Mouse (Mus musculus) cerebellum, postnatal 36 days (tissue): ENCODE data around the gene Nkiras2.
"Not testable (repeated sequence)": the region's sequence is repeated elsewhere in the genome, so short reads cannot be mapped to it uniquely, and the experiment has no call there.

Source experiments
- DNase-seq, 2 experiments: peaks; one replicate each; pipeline ENCODE4 v3.0.0; 2021 to 2022; ENCODE audit warnings: mixed read lengths in 2 of 2

The Nkiras2 gene

DNA sequence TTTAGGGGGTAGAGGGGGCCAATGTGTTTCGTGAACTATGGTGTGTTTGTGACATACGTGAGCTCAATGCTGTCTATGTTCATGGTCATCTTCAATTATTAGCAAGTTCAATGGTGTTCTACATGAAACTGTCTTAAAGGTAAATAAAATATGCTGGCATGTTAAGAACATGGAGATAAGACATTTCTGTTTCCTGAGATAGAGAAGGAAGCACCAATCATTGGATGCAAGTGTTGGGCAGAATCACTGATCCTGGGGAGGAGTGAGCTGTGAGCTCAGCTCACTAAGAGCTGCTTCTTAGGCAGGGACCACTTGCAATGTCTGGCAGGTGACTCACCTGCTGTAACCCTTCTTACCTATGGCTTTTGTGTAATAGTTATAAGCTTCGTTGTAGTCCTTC lies 17.7 kb upstream of the Nkiras2 start:
- no peak for DNase-seq

DNA sequence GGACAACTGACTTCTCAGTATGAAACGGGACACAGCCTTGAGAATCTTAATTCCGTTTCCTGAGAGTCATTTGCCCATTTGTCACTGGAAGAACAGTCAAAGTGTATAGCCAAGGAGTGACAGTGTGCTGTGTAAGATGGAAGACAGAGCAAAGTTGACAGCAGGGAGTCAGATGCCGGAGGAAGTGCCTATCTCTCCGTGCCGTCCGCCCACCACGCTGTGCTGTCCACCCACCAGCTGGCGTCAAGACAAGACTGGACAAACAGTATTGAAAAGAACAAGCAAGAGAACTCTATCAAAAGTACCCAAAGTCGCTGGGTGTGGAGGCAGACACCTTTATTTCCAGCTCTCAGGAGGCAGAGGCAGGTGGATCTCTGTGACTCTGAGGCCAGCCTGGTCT lies 15.9 kb upstream of the Nkiras2 start:
- DNase-seq = no peak

DNA sequence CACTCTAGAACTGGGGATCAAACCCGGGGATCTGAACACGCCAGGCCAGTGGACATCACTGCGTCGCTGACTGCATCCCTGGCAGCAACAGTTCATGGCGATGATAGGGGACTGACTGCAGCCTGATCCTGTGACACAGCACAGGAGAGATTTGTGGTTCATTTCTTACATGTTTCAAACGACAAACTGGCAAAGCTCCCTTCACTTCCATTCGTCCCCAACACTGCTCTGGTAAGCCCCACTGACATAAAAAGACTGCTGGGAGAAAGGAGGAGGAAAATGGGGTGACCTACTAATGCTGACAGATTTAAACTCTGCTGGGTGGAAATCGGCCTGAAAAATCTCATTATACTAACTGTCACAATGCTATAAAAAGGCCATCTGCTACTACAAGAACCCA lies 15.2 kb upstream of the Nkiras2 start:
- DNase-seq = peak in 1 of 2 experiments; percentile 41

DNA sequence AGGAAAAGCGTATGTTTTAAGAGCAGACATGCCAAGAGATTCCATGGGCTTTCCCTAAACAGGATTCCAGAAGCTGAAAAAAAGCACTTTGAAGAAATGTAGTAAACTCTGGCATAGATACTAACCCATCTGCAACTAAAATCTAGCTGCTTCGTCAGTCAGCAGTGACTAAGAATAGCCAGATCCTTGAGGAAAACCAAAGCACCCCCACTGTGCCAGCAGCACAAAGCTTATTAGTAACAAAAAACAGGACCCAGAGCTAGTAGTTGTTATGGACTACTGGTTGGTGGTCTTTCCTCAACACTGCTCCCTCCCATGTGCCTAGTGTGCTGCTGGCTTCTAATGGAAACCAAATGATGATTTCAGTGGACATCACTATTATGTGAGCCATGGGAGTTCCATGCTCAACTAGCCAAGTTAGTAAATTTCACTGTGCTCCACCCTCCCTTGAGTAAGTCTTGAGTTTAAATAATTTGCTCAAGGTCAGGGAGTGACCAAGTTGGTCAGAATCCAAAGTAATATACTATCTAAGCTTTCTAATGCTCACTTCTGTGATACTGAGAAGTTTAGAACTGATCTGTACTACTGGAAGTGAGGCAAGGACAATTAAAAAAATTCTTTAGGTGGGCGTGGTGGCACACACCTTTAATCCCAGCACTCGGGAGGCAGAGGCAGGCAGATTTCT lies 14.6 kb upstream of the Nkiras2 start:
- DNase-seq = no peak

DNA sequence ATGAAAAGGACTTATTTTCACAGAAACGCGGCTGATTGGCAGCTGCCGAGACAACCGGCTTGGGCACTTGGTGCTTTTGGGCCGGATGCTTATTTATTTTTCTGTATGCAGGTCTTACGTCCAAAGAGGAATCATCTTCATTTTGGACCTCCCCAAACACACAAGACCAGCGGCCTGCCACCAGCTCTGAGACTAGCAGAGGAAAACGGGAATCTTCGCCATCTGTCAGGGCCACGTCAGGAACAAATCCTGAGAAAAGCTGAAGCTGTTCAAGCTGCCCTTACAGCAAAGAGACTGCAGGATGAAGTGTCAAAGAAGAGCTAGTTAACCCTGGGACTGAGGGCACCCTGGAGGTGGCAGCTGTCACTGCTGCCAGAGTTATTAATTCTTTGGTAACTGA lies 13.6 kb upstream of the Nkiras2 start:
- DNase-seq = peak; percentile 44 to 53

DNA sequence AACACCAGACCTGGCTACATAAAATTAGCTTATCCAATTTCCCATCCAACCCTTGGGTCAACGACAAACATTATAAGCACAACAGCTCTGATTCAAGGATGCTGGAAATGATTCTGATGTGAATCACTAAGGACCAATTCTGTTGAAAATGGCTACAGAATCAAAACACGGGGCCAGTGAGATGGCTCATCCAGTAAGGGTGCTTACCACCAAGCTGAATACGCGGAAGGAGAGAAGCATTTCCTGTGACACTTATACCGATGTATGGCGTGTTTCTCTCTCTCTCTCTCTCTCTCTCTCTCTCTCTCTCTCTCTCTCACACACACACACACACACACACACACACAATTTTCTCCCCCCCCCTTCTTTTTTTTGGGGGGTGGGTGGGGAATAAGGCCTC lies 11.9 kb upstream of the Nkiras2 start:
- no peak for DNase-seq

DNA sequence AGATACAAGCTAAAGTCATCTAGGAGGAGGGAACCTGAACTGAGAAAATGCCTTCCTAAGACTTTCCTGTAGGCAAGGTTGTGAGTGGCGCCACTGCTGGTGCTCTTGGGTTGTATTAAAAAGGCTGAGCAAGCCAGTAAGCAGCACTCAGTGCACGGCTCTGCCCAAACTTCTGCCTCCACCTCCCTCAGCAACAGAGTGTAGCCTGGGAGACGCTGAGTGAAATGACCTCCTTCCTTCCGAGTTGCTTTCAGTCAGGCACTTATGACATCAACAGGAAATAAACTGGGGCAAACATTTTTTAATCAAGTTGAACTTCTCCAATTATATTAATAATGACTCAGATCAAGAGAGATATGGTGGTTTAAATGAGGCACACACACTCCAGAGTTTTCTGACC lies 10.2 kb upstream of the Nkiras2 start:
- DNase-seq = no peak

DNA sequence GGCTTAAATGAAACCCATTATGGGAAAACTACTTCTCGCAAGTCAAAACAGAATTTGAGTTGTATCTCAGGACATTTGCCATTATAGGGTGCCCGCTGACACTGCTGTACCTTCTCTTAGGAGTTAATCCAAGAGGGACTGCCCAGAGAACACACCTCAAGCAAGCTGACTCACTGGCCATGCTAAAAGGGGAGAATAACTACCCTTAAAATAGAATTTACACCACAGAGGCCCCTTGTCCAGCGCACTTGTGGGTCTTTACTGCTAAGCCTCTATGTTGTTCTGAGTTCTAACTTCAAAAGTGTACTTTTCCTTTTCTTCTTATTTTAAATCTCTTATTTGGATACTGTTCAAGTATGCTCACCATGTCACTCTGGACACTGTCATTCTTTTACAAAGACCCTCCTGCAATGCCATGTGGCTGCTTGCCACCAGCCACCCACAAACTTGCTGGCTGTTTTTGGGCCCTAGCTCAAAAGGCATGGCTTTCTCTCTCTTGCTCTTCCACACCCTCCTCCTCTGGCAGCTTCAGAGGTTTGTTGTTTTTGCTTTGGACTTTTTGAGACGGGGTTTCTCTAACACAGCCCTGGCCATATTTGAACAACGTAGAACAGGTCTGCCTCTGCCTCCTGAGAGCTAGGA lies 9.6 kb upstream of the Nkiras2 start:
- DNase-seq = no peak

DNA sequence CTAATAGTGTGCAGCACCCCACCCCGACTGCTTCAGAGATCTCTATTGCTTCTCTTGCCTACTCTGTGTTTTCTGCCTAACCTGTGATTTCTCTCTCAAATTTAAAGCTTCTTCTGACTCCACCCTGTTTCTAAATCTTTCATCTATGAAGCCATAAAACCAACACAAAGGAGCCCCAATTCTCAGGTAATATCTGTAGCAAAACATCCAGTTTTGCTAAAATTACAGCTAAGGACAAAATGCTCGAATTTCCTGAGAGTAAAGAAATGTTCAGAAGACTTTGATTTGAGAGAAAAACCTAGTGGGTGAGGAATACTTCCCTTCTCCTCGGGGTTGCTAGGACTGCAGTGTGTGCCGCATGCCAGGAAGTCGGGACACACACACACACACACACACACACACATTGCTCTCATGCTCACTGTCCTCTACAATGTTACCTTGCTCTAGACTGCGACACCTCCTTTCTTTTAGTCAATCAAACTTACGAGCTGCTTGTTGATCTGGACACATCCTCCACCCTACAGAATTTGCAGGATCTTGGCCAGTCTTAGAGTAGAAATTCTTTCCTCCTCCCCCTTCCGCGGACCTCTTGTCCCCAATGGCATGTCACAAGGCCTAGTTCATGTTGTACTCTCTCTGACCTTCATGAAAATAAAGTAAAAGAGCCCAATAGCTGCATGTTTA lies 8.9 kb upstream of the Nkiras2 start:
- no peak for DNase-seq

DNA sequence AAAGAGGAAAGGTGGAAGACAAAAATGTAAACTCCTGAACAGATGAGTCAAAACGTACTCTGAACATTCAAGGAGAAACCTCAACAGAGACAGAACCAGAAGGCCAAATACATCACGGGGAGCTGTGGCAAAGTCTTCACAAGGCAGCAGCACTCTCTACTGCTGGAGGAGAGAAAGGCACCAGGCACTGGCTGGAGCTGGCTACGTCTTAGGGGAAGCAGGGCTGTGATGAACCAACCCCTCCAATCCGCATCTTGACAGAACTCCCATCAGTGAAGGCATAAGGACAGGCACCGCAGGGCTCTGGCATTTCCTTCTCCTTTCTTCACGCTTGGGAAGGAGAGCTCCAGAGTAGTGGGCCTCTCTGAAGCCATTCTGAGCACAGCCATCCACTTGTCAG lies 7.4 kb upstream of the Nkiras2 start:
- peak in 1 of 2 experiments; percentile 37 for DNase-seq

DNA sequence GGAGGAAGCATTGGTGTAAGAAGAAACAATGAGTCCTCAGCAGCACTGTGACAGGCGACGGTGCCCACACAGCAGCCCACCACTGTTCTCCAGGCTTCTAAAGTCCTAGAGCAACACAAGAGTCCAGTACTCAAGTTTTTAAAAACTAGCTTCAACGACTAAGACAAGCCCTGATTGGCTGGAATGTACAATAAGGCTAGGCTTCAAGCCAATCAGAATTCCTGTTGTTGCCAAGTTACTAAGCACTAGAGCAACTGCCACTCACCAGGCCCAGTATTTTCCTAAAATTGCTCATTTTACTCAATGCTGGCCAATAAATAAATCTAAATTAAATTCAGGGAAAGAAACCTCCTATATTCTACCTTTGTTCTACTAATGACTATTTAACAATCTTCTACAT lies 5.8 kb upstream of the Nkiras2 start:
- no peak for DNase-seq

DNA sequence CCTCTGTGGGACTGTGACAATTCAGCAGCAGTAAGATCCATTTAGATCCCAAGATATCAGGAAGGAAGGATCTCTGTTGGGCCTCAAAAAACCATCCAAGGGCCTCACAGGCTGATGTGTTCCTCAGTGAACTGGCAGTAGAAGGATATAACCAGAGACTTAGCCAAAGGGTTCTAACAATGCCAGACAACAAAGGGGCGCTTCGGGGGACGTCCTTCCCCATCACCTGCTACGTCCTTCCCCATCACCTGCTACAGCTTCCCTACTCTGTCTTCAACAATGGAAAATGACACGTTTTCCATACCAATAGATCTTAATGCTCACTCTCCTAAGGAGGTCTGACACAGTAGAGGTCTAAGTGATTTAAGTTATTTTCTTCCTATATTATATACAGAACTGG lies 2.7 kb upstream of the Nkiras2 start:
- no peak for DNase-seq

DNA sequence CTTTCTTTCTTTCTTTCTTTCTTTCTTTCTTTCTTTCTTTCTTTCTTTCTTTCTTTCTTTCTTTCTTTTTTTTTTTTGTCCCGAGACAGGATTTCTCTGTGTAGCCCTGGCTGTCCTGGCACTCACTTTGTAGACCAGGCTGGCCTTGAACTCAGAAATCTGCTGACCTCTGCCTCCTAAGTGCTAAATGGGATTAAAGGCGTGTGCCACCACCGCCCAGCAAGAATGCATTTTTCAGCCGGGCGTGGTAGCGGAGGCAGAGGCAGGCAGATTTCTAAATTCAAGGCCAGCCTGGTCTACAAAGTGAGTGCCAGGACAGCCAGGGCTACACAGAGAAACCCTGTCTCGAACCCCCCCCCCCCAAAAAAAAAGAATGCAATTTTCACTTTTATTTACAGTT lies 2.2 kb upstream of the Nkiras2 start:
- not testable (repeated sequence) for DNase-seq

DNA sequence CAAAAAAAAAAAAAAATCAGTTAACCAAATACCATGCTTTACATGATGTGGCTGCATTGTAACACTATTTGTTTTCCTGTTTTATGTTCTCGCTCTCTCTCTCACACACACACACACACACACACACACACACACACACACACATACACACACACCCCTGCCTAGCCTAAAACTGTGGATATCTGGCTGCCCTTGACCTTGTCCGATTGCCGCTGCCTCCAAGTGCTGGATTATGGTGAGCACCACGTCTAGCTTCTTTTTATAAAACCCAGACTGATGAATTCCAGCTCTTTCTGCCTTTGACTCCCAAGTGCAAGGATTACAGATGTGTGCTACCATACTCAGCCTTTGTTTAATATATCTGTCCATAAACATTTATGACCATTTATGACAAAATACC lies 1.6 kb upstream of the Nkiras2 start:
- DNase-seq = no peak

DNA sequence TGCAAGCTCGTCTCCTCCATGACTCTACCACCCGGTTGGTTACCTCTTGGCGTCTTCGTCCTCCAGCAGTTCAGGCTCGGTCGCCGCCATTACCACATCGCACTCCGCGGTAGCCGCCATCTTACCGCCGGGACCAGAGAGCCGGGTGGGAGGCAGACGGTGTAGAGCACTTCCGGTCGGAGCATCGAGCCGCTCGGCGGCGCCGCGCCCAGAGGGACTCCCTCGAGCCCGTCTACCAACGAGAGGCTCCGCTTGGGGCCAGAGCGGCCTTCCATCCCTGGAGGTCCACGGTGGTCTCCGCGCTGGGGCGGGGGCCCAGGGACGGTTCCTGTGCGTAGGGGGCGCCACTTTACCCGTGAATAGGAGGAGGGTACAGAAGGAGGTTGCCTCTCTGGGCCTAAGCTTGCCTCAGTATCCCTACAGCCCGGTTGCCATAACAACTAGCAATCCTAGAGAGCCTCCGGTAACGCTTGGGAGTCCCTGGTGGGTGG lies 486 bp downstream of the Nkiras2 start:
- peak; percentile 93 to 95 for DNase-seq

DNA sequence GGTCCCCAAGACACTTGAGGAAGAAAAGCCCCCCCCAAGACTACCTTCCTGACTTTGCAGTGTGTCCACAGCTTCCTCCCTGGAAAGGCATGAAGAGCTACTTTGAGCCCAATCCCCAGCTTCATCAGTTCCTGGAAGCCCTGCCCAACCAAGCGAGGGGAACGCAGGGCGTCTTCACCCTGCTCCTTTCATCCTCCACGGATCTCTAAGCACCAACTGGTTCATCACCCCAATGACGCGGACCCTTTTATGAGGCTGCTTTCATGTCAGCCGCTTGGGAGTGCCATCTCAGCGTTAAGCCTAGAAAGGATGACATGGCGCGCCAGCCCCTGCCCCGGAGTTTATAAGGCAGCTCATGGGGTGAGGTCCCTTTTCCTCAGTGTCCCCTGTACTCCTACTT lies 938 bp downstream of the Nkiras2 start, which contains the start of gene Dnajc7:
TSS of gene Dnajc7 (minus strand) at position 187 of the 400 bp plus-strand sequence.
- peak in 1 of 2 experiments; percentile 23 for DNase-seq

DNA sequence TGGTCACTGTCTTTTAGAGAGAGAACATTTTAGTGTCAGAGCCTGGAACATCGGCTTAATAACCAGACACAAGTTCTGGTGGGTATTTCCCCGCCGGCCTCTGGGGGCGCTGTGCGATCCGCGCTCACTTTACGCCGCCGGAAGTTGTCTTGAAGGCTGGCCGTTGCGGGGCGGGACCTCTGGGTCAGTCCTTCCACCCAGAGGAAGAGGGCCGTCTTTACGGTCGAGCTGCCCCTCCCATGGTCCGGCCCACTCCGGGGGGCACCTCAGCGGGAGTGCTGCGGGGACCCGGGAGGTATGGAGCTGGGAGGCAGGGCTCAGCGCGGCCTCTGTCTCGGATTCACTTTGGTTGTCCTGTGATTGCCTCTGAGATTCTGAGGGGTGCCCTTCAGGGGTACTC lies 3.7 kb downstream of the Nkiras2 start:
- peak; percentile 96 to 97 for DNase-seq

DNA sequence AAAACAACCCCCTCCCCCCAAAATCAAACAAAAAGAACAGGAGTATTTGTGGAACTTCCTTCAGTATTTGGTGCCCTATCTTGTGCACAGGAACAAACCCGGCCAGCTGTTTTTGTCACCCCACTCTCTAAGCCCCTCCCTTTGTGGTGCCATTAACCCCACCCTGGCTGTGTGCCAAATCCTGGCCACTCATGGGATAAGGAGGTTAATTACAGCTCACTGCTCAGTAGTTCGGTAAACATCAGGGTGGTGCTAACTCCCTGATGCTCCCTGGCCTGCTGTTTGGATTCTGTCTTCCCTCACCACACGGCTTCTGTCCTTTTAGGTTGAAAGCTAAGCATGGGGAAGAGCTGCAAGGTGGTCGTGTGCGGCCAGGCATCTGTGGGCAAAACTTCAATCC lies 4.8 kb downstream of the Nkiras2 start:
- no peak for DNase-seq

DNA sequence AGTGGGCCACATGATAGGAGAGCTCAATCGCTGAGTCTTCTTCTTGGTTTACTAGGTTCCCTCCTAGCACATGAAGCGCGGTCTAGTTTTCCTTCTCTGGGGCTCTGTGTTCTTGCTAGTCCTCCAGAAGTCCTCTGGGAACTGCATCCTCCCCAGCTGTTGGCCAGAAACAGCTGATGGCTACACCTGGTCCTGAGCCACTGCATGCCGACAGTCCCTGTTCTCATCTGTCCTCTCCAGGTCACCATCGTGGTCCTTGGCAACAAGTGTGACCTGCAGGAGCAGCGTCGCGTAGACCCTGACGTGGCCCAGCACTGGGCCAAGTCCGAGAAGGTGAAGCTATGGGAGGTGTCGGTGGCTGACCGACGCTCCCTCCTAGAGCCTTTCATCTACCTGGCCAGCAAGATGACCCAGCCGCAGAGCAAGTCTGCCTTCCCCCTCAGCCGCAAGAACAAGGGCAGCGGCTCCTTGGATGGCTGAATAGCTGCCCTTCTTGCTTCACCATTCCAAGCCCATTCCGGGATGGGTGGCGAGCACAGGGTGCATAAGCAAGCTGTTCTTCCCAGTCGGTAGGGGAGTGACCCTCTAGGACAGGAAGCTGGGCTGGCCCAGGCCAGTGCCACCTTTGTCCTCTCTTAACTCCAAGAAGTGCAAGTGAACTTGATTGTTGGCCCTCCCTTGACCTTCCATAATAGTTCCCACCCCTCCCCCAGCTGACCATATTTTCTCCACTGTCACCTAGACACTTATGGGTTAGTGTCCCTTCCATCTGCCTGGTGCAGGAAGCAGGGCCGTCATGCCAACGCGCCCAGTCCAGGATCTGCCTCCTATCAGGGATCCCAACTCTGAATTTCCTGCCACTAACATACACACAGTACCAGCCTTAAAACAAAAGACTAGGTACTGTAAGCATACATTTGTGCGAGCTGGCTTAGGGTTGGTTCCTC lies 7.0 kb downstream of the Nkiras2 start:
- DNase-seq = no peak

DNA sequence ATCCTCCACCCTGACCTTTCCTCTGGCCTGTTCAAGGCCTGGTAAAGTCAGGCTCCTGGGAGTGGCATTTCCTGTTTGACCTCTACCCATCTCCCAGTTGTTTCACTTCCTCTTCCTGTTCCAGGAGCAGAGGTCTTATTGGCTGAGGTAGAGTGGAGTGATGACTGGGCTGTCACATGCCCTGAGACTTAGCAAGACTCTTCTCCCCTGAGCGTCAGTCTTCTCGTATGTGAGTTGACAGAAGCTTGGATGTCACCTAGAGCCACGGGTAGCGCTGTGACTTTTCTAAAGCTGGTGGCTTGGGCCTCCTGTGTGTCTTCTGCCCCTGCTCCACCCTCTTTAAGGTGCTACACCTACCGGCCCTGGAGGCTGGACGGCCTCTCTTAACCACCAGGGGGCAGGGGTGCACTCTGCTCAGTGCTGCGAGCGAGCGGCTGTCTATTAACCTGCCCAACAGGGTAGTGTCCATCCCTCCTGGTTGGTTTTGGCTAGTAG lies 7.7 kb downstream of the Nkiras2 start:
- peak; percentile 70 to 74 for DNase-seq

DNA sequence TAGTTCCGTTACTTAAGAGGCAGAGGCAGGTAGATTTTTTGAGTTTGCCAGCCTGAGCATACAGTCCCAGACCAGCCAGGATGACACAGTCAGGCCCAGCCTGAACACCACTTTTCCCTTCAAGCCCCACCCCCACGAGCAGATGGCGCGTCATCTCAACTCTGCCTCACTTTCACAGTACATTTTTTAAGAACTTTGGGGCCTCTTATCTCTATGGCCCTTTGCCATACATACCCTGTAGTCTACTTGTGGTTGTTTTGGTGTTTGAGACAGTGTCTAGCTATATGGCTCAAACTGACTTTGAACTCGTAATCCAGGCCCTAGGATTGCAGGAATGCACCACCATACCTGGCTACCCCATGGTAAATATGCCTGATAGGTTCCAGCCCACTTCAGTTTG lies 9.0 kb downstream of the Nkiras2 start:
- no peak for DNase-seq

DNA sequence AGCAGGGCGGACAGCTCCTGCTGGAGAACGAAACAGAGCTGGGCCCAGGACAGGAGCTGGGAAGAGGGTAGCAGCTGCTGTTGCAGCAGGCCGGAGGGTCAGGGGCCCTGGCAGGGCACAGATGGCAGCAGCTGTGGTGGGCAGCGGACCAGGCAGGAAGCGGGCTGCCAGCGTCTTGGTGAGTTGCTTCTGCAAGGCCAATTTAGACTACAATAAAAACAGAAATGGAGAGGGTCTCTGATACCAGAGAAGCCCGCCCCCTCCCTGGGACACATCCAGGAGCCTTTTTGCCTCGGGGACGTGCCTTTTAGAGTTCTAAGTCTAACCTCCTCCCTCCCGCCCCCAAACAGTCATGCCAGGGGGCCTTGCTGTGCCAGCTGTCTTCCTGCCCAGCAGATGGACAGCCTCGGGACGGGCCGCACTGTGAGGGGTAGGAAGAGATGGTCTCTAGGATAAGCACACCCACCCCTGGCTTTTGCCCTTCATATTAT lies 9.9 kb downstream of the Nkiras2 start:
- DNase-seq = no peak
